Mouse (Mus musculus) kidney, postnatal 10 days (tissue): Measurements from ENCODE around the gene Cck.
A peak's percentile ranks its signal among the peaks of the same experiment; 100 is the strongest.
"Not testable (repeated sequence)": the region's sequence is repeated elsewhere in the genome, so short reads cannot be mapped to it uniquely, and the experiment has no call there.

Experiments
- DNase-seq: peaks from one replicate; pipeline ENCODE4 v3.0.0; 2021; ENCODE audit warnings: mixed read lengths

Cck gene

GRCm38 (mm10) chr9:121458466-121458865 is 37.0 kb downstream of the Cck start:
- peak; percentile 66 for DNase-seq

GRCm38 (mm10) chr9:121456739-121457515 is 38.6 kb downstream of the Cck start:
- DNase-seq: no peak

GRCm38 (mm10) chr9:121454891-121455290 is 40.6 kb downstream of the Cck start:
- no peak for DNase-seq

GRCm38 (mm10) chr9:121452342-121452942 is 43.1 kb downstream of the Cck start:
- not testable (repeated sequence) for DNase-seq

- DNase-seq: no peak
Measured at GRCm38 (mm10) chr9:121446431-121446831, 49.1 kb downstream of the Cck start.

- peak; percentile 65 for DNase-seq
Measured at GRCm38 (mm10) chr9:121445364-121445763, 50.1 kb downstream of the Cck start.

GRCm38 (mm10) chr9:121444367-121444707 is 51.2 kb downstream of the Cck start:
- no peak for DNase-seq

GRCm38 (mm10) chr9:121443696-121444366 is 51.7 kb downstream of the Cck start:
- DNase-seq: no peak

- DNase-seq: no peak
Measured at GRCm38 (mm10) chr9:121442145-121442544, 53.3 kb downstream of the Cck start.
